Mouse (Mus musculus) bone marrow, adult 2 months (tissue): Measurements from ENCODE around the gene Perm1.

ENCODE experiments used
- CTCF ChIP-seq: fragments of 200-500 bp; IDR thresholded peaks from 2 replicates; pipeline ENCODE4 v1.5.1; 2011; ENCODE audit warnings: low read length, control low read depth; ENCODE audit not compliant: control insufficient read depth, insufficient read depth
- POLR2A ChIP-seq: fragments of 200-500 bp; IDR thresholded peaks from 2 replicates; pipeline ENCODE4 v1.6.1; 2011; ENCODE audit warnings: low read depth, mild to moderate bottlenecking, control low read depth, low read length, borderline replicate concordance; ENCODE audit not compliant: control insufficient read depth

GRCm38 (mm10) chr4:156203413-156204131 is 12.1 kb upstream of the Perm1 start:
- no peak for TF ChIP-seq POLR2A
- no peak for TF ChIP-seq CTCF
